Mouse (Mus musculus) small intestine, adult 2 months (tissue): Measurements from ENCODE around the gene Xcl1.

ENCODE experiments used
- CTCF ChIP-seq: fragments of 200-500 bp; IDR thresholded peaks from 2 replicates; pipeline ENCODE4 v1.5.1; 2012; ENCODE audit warnings: low read depth, mild to moderate bottlenecking, control low read depth, inconsistent platforms, low read length, moderate library complexity, mixed read lengths; ENCODE audit not compliant: insufficient replicate concordance, insufficient read length; ENCODE audit errors: extremely low read depth
- POLR2A ChIP-seq: fragments of 200-500 bp; IDR thresholded peaks from 2 replicates; pipeline ENCODE4 v1.6.1; 2012; ENCODE audit warnings: low read depth, mild to moderate bottlenecking, control low read depth, inconsistent platforms, low read length, moderate library complexity

DNA sequence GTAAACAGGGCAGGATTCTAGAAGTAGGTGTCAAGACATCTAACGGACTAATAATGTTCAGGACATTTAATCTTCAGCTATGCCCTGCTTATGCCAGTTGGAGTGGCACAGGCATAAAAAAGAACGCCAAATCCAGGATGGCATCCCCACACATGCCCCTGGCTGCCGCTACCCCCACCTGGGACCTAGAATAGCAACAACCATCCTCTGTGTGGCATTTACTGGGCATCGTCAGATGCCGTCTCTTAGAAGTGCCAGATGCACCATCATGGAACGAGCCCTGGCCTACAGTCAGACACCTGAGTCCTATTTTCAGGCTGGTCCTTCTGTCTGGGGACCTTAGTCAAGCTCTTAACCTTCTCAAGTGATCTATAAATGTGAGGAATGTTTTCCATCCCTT lies 34.6 kb downstream of the Xcl1 start:
- TF ChIP-seq CTCF (no peak), POLR2A (no peak)
